Mouse (Mus musculus): ENCODE data around the gene Plcl2. TPM values are rescaled to one million over a fixed set of nuclear protein-coding genes. Genes with fewer than 3 reads are reported as not detected.
A peak's percentile ranks its signal among the peaks of the same experiment; 100 is the strongest.
"Not testable (repeated sequence)": the region's sequence is repeated elsewhere in the genome, so short reads cannot be mapped to it uniquely, and the experiment has no call there.

The Plcl2 gene
- polyA plus RNA-seq, 1 experiment: 26.0 TPM

- no peak for DNase-seq (ENCODE audit: extremely low spot score in 1 of 2, low spot score in 1 of 2)
Measured at GRCm38 (mm10) chr17:50658901-50659300, 149.7 kb downstream of the Plcl2 start.

DNA sequence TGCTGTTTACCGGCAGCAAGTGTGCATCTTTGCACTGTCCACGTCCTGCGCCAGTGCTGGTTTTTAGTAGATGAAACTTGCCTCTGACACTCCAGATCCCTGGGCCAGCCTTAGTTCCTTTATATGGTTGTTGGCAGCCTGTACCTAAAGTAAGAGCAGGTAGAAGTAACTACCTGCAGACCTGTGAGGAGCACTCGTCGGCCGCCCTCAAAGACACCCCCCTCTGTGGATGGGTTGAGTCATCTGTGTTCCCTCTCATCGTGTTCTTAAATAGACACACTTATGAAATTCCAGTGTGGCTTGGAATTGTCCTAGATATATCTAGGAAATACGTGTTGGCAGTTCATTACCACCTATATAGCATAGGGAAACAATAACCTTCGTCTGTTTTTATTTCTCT lies 158.4 kb downstream of the Plcl2 start:
- DNase-seq (ENCODE audit: extremely low spot score in 1 of 2, low spot score in 1 of 2): peak in 1 of 2 experiments; percentile 50

DNA sequence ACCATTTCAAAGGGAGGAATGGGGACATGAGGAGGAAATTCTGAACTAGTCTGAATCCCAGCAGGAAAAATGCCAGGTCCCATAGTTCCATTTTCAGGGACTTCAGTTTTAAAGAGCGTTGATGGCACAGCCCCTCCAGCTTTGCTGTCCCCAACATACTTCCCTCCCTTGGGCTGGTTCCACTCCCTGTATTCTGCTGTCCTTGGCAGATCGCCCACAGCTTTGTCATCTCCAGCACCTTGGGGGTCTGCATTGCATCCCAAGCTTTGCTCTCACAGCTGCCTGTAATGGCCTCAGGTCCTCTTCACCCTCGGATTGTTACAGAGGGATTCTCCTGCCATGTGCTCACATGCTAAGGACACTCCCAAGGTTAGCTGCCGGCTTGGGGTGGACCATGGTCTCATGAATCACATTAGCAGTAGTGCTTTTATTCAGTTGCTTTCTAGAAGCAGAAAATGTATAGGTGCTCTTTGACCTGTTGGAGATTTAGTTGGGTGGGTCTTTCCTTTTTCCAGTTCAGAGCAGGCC lies 159.5 kb downstream of the Plcl2 start:
- DNase-seq (ENCODE audit: extremely low spot score in 1 of 2, low spot score in 1 of 2): no peak

DNA sequence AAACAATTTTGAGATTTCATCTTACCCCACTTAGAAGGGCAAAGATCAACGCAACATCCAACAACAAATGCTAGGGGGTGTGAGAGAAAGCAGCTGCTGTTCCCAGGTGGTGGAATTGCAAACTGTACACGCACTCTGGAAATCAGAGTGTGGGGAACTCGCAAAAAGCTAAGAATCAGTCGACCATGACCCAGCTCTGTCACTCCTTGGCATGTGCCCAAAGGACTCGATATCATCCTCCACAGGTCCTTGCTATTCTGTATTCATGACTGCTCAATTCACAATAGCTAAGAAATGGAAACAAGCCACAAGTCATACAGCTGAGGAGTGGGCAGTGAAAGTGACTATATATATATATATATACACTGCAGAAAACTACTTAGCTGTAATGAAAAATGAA lies 162.2 kb downstream of the Plcl2 start:
- DNase-seq (ENCODE audit: extremely low spot score in 1 of 2, low spot score in 1 of 2): no peak

DNA sequence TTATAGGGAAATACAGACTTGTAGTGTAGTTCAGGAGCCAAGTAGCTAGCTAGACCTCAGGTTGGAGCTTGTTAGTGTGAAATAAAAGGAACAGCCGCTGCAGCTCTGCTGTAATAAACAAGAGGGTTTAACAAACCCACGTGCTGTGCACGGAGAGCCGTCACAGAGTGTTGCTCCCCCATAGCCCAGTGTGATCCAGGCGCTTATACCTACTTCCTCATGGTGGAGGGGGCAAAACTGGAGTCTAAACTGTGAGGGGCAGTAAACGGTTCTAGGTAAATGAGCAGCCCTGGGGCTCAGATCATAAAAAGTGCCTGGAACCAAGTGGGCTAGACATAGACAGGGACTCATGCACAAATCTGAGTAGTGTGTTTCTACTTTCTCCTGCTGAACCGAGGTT lies 165.4 kb downstream of the Plcl2 start:
- DNase-seq (ENCODE audit: extremely low spot score in 1 of 2, low spot score in 1 of 2): no peak

- DNase-seq (ENCODE audit: extremely low spot score in 1 of 2, low spot score in 1 of 2): no peak
Measured at GRCm38 (mm10) chr17:50675231-50675630, 166.0 kb downstream of the Plcl2 start.

DNA sequence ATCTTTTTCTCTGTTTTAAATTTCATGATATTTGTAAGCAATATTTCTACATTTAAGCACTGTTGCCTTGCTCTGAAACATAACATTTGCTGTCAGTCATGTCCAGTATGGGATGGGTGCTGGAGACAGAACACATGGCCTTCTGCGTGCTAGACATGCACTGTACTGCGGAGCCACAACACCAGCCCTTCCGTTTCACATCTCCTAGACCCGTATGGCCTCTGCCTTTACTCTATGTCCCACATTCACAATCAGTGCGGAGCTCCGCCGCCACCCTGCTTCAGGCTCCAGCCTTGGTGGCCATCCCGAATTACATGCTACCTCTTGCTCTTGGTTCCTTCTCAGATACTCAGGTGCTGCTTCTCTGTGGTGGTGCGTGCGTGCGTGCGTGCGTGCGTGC lies 168.1 kb downstream of the Plcl2 start:
- no peak for DNase-seq (ENCODE audit: extremely low spot score in 1 of 2, low spot score in 1 of 2)

GRCm38 (mm10) chr17:50677978-50678712 lies 168.9 kb downstream of the Plcl2 start:
- DNase-seq (ENCODE audit: extremely low spot score in 1 of 2, low spot score in 1 of 2): peak in 1 of 2 experiments; percentile 4

- DNase-seq (ENCODE audit: extremely low spot score in 1 of 2, low spot score in 1 of 2): no peak
Measured at GRCm38 (mm10) chr17:50678748-50679147, 169.5 kb downstream of the Plcl2 start.

DNA sequence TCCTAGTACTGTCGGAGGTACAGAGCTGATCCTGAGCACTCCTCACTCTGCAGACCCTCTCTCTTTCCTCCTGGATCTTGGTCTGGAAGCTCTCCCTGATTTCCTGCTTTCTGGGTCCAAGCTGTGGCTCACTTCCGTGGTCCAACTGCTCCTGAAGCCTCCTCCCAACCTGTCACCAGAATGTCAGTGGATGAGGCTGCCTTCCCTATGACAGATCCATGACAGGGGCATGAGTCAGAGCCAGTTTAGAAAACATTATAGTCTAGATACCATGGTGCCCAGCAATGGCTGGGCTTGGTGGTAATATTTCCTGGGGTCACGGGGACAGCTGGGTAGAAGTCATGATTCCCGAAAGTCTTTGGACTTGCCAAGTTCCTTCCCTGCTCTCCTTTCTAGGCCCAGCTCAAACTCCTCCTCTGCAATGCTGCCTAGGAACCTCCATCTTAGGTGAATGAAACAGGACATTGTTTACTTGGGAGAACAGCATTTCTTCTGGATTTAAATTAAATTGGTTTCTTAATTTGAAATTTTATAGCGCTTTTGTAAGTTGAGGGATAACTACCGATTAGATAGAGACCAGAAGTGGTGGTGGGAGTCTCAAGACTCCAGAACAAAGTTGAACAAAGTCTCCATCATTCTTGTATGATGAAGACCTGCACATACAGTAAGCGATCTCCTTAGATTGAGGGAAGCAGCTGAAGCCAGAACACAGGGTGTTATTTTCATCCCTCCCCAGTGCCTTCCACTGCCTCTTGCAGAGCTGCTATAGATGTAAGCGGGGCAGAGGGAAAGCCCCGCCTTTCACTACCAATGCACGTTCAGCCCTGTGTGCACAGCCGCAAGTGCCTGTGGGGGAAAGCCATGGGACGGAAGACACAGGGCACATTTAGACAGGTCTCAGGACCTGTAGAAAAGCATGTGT lies 170.7 kb downstream of the Plcl2 start:
- DNase-seq (ENCODE audit: extremely low spot score in 1 of 2, low spot score in 1 of 2): peak in 1 of 2 experiments; percentile 1

DNA sequence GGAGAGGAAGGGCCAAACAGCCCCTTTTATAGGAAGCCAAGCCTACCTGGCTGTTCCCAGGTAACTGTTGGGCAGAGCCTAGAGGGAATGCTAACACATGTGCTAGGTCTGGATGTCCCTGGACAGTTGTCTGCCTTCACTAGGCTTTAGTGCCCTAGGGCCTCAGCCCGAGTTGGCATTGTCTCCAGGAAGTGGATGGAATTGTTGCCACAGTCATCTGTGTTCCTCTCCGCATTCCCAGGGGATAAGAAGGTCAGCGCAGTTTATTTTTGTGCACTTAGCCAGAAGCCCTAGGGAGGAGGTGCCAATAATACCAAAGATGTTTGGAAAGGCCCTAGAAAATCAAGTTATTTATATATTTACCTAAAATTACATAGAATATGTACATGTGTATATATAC lies 173.5 kb downstream of the Plcl2 start:
- no peak for DNase-seq (ENCODE audit: extremely low spot score in 1 of 2, low spot score in 1 of 2)

GRCm38 (mm10) chr17:50684960-50685645 lies 175.9 kb downstream of the Plcl2 start:
- DNase-seq (ENCODE audit: extremely low spot score in 1 of 2, low spot score in 1 of 2): no peak

DNA sequence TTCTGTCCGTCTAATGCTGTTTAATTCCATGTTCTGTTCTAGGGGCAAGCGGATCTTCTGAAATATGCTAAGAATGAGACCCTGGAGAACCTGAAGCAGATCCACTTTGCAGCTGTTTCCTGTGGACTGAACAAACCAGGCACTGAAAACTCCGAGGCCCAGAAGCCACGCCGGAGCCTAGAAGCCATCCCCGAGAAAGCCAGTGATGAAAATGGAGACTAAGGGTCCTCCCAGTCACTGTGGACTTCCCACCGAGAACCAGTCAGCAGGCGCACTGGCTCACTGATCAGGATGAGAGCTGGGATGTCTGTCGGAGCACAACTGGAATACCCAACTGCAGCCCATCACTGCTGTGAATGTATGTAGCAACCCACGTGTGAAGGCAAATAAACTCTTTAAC lies 178.5 kb downstream of the Plcl2 start:
- no peak for DNase-seq (ENCODE audit: extremely low spot score in 1 of 2, low spot score in 1 of 2)

DNA sequence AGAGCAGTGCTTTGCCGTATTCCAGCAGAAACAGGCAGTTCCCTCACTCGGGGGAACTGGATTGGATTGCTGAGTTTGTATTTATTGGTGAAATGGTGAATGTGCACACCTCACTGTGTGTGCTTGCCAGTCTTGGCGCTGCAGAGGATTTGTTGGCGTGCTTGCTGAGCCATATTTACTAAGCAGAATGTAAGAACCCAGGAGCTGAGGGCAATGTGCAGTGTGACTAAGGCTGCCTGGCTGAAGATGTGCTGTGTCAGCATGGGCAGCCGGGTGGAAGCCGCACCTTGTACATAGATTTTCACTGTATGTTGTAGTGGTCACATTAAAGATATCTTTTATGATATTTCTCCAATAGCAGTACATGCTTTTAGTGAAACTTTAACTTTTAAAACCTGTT lies 178.9 kb downstream of the Plcl2 start:
- DNase-seq (ENCODE audit: extremely low spot score in 1 of 2, low spot score in 1 of 2): no peak

- not testable (repeated sequence) for DNase-seq (ENCODE audit: extremely low spot score in 1 of 2, low spot score in 1 of 2)
Measured at GRCm38 (mm10) chr17:50698410-50698809, 189.2 kb downstream of the Plcl2 start.

GRCm38 (mm10) chr17:50710497-50711222 lies 201.5 kb downstream of the Plcl2 start:
- DNase-seq (ENCODE audit: extremely low spot score in 1 of 2, low spot score in 1 of 2): no peak

DNA sequence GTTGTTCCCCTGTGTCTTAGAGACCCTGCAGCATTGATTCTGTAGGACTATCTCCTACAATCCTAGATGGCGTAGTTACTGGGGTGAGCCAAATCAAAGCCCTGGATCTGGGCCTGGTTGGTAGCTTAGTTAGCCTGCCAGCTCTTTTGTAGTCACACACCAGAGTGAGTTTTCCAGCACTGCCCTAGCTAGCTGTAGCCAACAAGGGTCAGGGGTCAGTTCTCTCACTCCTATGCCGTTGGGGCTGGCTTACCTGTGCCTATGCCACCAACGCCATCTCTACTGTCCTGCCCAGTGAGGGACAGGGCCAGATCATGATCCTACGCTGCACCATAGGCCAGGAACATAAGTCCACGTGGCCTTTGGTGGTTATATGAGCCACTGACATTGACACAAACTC lies 208.4 kb downstream of the Plcl2 start:
- no peak for DNase-seq (ENCODE audit: extremely low spot score in 1 of 2, low spot score in 1 of 2)

DNA sequence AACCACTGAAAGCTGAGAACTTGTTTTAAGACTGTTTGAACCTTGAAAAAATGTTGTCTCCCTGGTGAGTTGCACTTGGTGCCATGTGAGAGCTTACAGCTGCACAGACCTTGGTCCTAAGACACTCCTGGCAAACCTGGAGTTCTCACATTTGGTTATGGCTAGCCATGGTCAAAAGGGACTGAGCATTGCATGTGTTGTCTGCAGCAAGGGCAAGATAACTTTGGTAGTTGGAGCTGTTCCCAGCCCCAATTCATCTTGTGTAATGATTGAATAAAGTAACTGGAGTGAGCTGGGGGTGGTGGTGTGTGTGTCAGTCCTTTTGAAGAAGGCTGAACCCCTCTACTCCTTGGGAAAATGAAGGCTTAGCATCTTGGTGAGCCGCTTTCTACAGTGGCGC lies 215.2 kb downstream of the Plcl2 start:
- DNase-seq (ENCODE audit: extremely low spot score in 1 of 2, low spot score in 1 of 2): no peak

GRCm38 (mm10) chr17:50726265-50726664 lies 217.1 kb downstream of the Plcl2 start:
- DNase-seq (ENCODE audit: extremely low spot score in 1 of 2, low spot score in 1 of 2): no peak

DNA sequence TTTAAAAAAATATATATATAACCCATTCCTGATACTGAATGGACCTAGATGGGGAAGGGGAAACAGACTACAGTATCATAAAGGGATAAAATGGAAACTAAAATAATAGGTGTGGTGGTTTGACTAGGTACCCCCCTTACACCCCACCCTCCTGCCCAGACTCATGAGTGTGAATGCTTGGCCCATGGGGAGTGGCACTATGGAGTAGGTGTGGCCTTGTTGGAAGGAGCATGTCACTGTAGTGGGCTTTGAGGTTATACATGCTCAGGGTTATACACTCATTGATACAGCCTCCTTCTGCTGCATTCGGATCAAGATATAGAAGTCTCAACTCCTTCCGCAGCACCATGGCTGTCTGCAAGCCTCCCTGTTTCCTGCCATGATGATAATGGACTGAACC lies 219.8 kb downstream of the Plcl2 start:
- DNase-seq (ENCODE audit: extremely low spot score in 1 of 2, low spot score in 1 of 2): no peak
